Mouse (Mus musculus) retina, postnatal 7 days (tissue): Measurements from ENCODE around the gene Papss2.

ENCODE experiments used
- DNase-seq: peaks from one replicate; pipeline ENCODE4 v3.0.0-alpha.2; 2012; ENCODE audit warnings: low read depth, low spot score

Gene Papss2

DNA sequence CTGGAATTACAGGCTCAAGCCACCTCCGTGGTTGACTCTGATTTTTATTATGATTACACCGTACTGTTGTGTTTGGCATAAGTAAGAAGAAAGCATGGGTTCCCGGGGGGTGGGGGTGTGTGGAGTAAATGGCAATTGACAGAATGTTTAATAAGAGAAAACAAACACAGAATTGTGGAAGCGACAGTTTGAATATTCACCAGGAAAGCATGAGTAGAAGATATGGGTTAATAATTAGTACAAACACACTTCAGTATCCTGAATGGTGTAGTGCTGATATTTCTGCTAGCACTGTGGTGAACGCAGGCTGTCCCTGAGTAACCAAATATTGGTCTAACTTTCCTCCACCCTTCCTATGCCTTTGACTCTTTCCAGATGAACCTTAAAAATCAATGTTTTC, 3.8 kb downstream of the Papss2 start:
- DNase-seq, result no peak

DNA sequence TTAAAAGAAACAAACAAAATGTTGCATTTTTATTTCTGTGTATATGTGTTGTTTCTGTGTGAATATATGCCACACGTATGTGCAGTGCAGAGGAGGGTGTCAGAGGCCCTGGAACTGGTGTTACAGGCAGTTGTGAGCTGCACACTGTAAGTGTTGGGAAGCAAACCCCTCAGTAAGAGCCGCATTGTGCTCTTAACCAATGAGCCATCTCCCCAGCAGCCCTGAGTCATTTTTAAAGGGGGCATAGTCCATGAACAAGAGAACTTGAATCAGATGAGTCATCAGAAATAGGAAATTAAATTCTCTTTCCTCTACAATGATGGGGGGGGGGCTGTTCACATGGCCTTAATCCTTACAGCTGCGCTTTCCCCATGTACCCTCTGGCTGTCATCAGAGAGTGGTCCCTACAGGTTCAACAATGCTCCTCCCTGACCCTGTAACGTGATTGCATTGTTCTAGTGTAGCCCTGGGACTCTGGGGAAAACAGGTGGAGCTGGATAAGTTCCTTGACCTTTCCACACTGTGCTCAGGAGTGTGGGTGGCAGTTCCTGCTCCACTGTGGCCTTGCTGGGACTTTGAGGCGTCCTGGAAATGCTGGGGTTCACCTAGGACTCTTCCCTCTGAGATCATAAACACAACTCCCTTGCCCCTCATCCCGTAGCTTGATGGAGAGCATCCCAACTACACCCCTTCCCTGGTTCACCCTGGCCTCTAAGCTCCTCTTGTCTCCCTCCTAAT, 5.6 kb downstream of the Papss2 start:
- no peak for DNase-seq

DNA sequence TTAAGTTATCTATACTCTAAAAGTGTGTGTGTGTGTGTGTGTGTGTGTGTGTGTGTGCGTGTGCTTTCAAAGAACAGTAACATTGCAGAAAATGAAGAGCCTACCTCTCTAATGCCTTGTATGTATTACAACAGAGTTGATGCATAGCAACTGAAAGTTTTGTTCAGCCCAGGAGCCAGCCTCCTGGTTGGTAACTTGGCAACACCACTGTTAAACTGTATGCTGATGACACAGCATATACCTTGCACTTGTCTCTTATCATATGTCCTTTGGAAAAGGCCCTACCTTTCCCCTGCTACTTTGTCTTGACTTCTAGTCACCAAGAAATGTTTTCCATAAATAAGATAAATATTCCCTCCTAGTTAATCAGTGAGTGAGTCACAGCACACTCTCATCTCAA, 7.9 kb downstream of the Papss2 start:
- no peak for DNase-seq

DNA sequence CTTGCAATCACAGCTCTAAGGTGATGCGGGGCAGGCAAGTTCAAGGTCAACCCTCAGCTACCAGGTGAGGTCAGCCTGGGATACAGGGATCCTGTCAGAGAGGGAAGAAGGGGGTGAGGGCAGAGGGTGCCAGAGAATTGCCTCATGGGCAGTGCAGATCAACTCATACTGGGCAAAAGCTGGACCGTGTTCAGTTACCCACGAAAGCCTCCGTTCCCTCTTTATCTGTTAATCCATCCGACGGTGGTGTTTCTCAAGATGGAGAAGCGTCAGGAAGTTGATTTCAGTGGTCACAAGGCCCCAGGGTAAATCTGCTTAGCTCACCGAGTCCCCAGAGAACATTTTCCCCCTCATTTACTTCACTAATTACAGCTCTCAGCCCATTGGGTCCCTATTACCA, 8.5 kb downstream of the Papss2 start:
- DNase-seq, result no peak

DNA sequence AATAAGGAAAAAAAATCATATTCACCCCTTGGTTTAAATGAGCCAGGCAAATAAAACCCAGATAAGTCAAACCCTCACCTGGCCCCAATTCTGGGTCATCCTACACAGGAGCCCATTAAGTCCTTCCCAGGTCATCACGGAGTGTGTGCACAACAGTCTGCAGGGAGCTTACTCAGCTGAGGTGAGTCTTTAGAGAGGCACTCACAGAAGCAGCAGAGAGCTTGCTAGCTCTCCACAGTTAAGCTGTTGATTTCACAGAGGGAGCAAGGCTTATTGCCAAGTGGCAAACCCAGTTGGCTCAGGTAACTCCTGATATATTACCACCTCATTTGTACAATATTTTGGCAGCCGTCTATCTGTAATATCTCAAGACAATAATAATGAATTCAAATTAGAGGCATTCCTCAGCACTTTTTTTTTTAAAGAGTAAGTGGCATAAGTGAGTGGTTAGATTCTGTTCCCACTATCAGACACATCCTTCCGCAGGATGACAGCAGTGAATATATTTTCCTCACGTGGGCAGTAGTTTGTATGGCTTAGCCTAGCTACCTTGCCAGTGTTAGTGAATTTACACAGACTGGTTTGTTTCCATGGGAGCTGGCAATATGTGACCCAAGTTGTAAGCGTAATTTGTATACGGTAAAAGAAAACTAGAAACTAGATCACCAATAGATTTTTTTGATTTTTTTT, 9.1 kb downstream of the Papss2 start:
- no peak for DNase-seq

DNA sequence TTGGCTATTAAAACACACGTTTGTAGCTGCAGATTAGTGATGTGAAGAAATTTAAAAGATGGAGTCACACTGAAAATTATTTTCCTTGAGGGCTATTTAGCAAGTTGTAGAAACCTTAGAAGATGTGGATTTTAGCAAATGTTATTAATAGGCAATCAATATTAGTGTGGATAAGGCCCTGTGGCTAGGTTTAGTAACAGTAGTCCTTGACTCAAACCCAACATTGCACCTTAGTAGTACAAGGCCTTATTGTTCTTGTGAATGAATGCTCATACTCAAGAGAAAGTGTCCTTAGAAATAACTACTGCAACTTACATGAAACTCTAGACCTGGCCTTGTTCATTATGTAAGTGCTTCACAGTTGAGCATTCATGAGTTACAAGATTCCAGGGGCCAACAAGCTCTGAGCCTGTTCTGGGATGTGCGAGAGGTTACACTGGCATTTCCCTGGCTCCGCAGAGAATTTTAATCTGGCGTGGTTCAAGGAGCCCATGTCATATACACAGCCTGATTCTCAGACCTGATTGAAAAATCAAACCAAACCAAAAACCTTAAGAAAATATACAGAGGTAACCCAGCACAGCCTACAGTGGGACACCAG, 10.7 kb downstream of the Papss2 start:
- DNase-seq, result no peak

DNA sequence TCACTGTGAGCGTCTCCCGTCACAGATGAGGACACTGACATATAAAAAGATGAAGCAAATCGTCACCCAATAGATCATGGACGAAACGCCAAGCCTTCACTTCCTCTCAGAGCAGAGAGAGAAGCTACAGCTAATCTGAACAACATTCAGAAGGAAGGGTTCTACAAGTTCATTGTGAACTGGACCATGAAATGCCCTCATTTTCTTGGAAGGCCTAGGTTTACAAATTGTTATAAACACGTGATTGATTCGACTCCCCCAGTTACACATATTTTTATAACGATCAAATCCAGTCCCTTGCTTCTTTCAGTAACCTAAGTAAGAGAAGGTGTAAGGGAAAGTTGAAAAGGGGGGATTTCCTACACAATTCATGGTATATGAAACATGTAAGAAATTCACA, 11.4 kb downstream of the Papss2 start:
- DNase-seq, result no peak

DNA sequence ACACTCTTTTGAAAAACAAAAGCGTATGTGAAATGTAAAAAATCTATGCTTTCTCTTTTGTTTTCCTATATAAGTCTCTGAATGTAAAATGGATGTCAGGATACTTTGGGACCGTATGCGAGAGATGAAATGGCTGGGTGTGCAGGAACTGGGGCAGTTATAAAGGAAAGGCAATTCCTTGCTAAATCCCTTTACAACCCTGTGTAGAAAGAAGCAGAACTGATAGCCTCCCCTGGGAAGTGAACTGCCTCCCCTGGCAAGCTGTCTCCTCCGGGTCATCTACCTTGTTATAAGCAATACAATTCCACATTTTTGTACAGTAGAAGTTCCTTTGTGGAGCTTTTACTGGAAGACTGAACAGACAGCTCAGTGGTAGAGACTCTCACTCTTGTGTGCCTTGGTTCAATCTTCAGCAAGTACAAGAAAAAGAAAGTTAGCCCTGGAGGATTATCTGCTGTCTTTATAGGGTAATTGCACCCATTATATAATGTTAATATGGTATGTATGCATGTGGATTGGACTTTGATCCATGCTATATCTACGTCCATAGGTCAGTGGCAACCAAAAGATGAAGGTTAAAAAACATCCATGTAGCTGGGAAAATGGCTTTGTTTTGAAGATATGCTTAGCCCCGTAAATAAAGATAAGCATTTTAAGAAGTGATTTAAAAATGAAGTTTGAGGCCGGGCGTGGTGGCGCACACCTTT, 15.9 kb downstream of the Papss2 start:
- DNase-seq, result no peak

DNA sequence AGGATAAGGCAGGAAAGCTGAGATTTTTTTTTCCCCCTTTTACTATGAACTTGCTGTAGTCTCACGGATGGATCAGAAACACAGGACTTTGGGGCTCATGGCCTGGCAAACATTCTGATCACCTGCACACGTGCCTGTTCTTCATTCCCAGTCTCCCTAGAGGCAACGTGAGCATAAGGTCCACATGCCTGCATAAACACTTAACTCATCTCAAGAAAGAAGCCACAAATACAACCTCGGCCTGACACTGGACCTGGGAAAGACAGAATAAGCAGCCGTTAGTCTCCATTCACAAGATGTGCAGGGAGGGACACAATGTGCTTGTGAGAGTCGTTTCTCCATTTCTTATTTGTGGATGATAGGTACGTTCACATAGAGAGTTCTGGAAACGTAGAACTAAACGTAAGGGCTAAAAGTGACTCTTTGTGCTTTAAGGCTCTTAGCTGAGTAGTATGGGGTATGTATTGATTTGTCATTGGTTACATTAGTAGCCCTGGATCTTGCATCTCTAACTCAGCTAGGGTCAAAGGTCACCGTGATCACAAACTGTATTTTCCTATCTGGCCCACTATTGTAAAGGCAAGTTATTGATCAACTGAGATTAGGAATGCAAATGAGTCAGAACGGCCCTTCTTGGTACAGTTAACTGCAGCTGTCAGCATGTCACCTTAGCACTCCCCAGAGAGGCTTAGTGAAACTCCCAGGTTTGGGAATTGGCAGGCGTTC, 18.6 kb downstream of the Papss2 start:
- DNase-seq, result no peak

DNA sequence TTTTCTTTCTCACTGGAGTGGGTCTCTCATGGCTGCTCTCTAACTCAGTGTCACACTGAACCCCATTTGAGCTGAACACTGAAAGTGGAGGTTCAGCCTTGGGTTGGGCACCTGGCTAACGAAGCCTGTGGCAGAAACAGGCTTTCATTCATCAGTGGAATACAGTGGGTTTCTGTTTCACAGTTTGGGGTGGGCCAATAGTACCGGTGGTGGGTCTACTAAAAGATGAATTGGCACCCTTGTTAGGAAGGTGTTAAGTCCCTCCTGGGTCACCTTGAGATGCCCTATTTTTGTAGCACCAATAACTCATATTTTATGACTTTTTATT, 19.1 kb downstream of the Papss2 start:
- DNase-seq, result no peak

DNA sequence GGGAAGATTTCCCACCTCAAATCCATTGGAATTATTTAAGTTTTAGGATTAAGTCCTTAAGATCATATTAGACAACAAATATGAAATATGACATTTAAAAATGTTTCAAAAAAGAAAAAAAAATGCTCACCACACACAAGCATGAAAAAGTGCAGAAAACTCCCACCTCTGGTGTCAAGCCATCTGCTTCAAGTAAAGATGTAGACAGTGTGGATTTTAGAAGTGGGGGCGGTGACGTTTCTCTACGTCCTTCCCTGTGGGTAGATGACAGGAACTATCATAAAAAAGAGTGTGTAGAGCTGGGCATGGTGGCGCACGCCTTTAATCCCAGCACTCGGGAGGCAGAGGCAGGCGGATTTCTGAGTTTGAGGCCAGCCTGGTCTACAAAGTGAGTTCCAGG, 21.1 kb downstream of the Papss2 start:
- no peak for DNase-seq

DNA sequence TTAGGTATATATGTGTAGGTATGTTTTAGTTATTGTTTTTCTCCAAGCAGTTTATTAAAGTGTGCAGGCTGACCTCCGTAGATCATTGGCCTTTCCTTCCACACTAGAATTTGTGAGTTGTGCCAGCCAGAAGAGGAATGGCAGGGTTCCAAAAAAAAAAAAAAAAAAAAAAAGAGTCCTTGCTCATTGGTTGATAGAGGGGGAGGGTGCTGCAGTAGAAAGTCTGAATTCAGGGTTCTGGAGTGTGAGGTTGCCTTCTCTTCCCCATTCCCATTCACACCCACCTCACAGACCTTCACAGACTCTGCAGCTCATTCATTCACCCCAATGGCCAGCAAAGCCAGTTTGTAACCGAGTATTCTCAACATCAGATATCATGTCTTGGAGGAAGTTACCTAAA, 24.1 kb downstream of the Papss2 start:
- no peak for DNase-seq

DNA sequence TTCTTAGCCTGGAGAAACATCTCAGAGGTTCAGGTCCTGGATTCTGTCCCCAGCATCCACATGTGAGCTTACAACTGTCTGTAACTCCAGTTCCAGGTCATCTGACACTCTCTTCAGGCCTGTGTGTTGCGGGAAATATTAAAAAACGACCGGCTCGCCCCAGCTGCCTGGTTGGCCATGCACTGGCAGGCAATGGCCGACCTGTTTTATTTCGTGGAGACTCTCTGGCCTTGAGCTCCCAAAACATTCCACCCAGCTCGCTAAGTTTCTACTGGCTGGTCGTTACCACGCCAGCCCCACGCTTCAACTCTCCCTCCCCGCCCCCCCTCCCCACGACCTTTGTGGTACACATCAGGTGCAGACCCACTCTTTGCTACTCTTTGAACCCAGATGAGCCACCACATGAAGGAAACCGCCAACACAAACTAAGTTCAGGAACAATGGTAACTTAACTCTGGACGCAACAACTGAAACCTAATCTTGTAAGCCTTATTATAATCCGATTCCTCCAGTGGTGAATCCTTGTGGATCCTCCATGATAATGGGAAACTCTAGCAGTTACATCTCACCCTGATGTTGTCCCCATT, 25.4 kb downstream of the Papss2 start:
- no peak for DNase-seq

DNA sequence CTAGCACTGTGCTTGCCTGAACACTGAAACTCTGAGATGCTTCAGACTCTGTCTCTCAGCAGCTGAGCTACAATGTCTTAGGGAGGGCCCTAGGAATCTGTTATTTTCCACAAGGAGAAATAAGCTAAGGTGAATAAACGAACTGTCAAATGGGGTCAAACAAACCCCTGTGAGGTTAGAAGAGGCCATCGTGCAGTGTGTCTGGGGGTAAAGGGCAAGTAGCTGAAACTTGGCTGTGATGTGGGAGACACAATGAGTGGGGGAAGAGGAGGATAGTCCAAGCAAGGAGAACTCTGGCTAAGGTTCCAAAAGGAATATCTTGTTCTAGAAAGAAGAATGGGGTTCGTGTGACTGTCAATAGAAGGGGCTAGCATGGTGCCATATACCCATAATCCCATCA, 26.6 kb downstream of the Papss2 start:
- no peak for DNase-seq

DNA sequence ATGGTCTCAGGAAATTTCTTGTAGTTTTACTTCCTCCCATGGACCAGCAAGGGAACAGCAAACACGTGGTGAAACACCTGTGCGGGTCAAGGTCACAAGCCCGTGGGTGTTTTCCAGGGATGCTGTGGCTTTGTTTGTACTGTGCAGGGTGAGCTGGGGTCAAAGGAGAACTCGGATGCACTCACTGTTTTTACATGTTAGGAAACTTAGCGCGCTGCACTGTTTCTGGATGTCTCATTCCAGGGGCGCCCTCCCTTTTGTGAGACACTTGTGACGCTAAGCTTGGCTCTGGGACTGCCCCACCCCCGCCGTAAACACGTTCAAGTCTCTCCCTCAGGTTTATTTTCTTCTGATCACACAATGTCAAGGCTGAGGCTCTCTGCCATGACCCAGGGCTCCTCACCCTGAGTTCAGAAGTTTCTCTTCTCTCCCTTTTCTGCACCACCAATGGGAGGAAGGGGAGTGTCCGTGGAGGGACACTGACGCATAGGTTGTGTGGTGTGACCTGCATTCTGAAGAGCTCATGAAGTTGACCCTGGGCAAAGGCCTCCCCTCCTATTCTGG, 31.3 kb downstream of the Papss2 start:
- DNase-seq, result no peak

DNA sequence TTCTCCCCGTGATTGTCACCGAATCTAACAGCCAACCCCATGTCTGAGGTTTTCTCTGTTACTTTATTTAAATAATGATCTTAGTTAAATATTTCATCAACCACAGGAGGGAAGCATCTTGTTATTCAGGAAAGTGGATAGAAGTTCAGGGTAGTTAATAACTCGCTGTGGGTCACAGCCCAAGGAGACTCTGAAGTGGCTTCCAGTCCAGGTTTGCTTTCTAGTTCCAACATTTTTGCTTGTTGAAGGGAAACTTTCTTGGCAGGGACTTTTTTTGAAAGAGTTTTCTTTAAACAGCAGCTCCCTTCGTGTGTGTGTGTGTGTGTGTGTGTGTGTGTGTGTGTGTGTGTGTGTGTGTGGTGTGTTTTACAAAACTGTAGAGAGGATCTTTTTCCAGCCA, 32.0 kb downstream of the Papss2 start:
- no peak for DNase-seq

DNA sequence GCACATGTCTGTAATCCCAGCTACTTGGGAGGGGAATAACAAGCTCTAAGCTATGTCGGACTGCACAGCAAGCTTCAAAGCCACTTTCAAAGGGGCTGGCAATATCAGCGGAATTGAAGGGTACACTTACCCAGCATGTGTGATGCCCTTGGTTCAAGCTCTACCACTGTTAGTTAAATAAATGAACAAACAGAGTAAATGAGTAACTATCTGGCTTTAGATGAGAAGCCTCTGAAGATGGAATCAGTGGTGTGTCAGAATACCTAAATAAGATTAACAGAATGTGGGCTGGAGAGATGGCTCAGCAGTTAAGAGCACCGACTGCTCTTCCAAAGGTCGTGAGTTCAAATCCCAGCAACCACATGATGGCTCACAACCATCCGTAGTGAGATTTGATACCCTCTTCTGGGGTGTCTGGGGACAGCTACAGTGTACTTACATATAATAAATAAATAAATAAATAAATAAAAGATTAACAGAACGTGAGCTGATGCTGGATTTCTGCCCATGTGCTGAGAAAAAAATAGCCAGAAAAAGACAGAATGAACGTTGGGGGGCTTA, 33.1 kb downstream of the Papss2 start:
- DNase-seq, result no peak

DNA sequence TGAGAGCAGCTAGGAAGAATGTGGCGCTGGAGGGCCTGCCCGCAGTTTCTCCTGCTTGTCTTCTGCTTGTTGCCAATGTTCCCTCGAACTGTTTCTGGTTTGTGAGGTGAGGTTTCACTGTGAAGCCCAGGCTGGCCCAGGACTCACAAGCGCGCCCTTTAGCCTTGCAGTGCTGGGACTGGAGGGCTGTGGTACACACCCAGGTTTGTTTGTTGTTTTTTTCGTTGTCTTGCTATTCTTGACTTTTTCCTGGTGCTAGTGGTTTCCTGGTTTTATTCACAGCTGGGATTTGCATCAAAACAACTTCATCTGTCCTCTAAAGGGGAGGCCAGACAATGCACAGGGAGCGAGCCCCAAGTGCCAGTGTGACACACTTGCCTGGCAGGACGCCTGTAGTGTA, 39.3 kb downstream of the Papss2 start:
- no peak for DNase-seq

DNA sequence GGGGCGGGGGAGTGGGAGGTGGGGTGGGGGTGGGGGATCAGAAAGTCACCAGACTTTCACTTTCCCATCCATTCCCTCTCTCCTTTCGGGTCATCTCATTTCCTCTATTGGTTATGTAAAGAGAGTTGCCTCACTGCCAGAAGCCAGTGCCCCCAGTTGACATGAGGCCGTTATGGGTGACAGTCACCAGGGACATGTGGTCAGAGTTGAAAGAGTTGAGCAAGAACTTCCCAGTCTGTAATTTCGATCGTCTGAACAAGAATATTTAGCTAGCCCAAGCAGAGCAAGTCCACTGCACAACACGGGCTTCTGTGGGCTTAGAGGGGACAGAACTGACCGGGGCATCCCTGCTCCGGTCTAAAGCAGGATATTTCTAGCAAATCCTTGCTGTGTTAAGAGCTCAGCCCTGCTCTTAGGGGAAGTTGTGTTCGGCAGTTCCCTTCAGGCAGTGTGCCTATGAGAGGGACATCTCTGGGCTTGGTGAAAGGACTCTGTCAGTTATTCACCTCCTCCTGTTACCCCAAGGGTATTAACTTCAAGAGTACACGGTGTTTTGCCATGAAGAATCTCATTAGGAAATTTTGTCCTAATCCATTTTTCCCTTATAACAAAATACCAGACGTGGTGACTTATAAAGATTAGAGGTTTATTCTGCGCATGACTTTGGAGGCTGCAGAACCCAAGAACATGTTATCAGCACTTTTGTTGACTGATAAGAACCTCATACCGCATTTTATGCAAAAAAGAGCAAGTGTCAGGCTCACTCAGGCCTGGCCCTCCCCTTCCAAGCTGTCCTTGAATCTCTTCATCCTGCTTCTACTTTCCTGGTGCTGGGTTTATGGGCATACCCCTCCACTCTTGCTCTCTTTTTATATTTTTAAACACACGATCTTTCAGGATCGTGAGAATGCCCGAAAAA, 42.0 kb downstream of the Papss2 start:
- DNase-seq, result no peak
